Mouse (Mus musculus) CH12.LX (cell line): ENCODE measurements at regions not wholly inside any gene's neighbourhood (a gene's known extent, or its start where the extent isn't known, plus 50 kb on each side); places are given as distances from the start of the nearest gene placed in this dataset.

Source experiments
- DNase-seq: peaks from one replicate; pipeline ENCODE4 v3.0.0-alpha.2; 2013; ENCODE audit errors: extremely low read depth
- H3K27ac ChIP-seq: 2 replicates; pipeline ENCODE4 v1.5.1; 2012; ENCODE audit warnings: low read depth, mild to moderate bottlenecking, control low read depth, moderate library complexity; ENCODE audit not compliant: insufficient read depth
- H3K27me3 ChIP-seq: replicated peaks from 2 replicates; pipeline ENCODE3; 2012; ENCODE audit warnings: inconsistent platforms
- H3K36me3 ChIP-seq, 2 experiments: replicated peaks in 1 of 2; 2 replicates each; pipeline versions ENCODE3 to v1.6.1; 2012; ENCODE audit warnings: inconsistent platforms in 1 of 2, low read length in 1 of 2, mild to moderate bottlenecking in 1 of 2, mixed read lengths in 1 of 2, moderate library complexity in 1 of 2; ENCODE audit not compliant: control insufficient read depth in 1 of 2, insufficient read depth in 1 of 2
- H3K4me1 ChIP-seq, 2 experiments: 2 replicates each; pipeline ENCODE4 v1.6.1; 2012; ENCODE audit warnings: inconsistent platforms in 1 of 2, moderate library complexity in 1 of 2; ENCODE audit not compliant: insufficient read depth in 2 of 2, control insufficient read depth in 1 of 2
- H3K4me2 ChIP-seq: 2 replicates; pipeline ENCODE4 v1.6.1; 2012; ENCODE audit warnings: low read depth, mild to moderate bottlenecking, control low read depth; ENCODE audit not compliant: poor library complexity, insufficient read depth, severe bottlenecking
- H3K4me3 ChIP-seq, 3 experiments: fragments of 150-350 bp in 1 of 3; sonication (generic) in 1 of 3; replicated peaks in 1 of 3; 2 replicates each; pipeline versions ENCODE3 to v1.5.1; 2011 to 2012; ENCODE audit warnings: low read depth in 2 of 3, low read length in 2 of 3, mild to moderate bottlenecking in 2 of 3, moderate library complexity in 2 of 3, control low read depth in 1 of 3, improper control_type of control experiment in 1 of 3, inconsistent platforms in 1 of 3, mixed read lengths in 1 of 3; ENCODE audit not compliant: poor library complexity in 1 of 3
- H3K79me2 ChIP-seq: replicated peaks from 2 replicates; pipeline ENCODE4 v1.6.1; 2012; ENCODE audit warnings: mild to moderate bottlenecking, moderate library complexity; ENCODE audit not compliant: control insufficient read depth, poor library complexity, insufficient read depth, severe bottlenecking; ENCODE audit errors: extremely low read depth
- H3K9ac ChIP-seq: 2 replicates; pipeline ENCODE4 v1.6.1; 2012; ENCODE audit warnings: low read depth, mild to moderate bottlenecking, control low read depth, moderate library complexity; ENCODE audit not compliant: insufficient read depth
- H3K9me3 ChIP-seq: replicated peaks from 2 replicates; pipeline ENCODE3; 2012; ENCODE audit warnings: low read length, inconsistent platforms, mixed read lengths
- BHLHE40 ChIP-seq: IDR thresholded peaks from 2 replicates; pipeline ENCODE4 v1.6.1; 2011; ENCODE audit warnings: mild to moderate bottlenecking, low read depth, low read length, improper control_type of control experiment
- CHD1 ChIP-seq: IDR thresholded peaks from 2 replicates; pipeline ENCODE4 v1.6.1; 2012; ENCODE audit warnings: low read depth, low read length, improper control_type of control experiment, inconsistent platforms
- CHD2 ChIP-seq: IDR thresholded peaks from 2 replicates; pipeline ENCODE4 v1.6.1; 2011; ENCODE audit warnings: low read length, improper control_type of control experiment
- CTCF ChIP-seq, 2 experiments: IDR thresholded peaks in 1 of 2; conservative IDR thresholded peaks in 1 of 2; 2 replicates each; pipeline ENCODE4 v1.5.1; 2011 to 2012; ENCODE audit warnings: low read depth in 2 of 2, low read length in 2 of 2, improper control_type of control experiment in 1 of 2, inconsistent platforms in 1 of 2, mild to moderate bottlenecking in 1 of 2, moderate library complexity in 1 of 2
- EP300 ChIP-seq: IDR thresholded peaks from 2 replicates; pipeline ENCODE4 v1.6.1; 2011; ENCODE audit warnings: low read length, improper control_type of control experiment
- ETS1 ChIP-seq: conservative IDR thresholded peaks from 2 replicates; pipeline ENCODE4 v1.6.1; 2012; ENCODE audit warnings: low read depth, mild to moderate bottlenecking, inconsistent platforms, low read length, improper control_type of control experiment, moderate library complexity
- HCFC1 ChIP-seq: IDR thresholded peaks from 2 replicates; pipeline ENCODE4 v1.6.1; 2012; ENCODE audit warnings: low read depth, mild to moderate bottlenecking, inconsistent platforms, low read length, improper control_type of control experiment
- IRF4 ChIP-seq: IDR thresholded peaks from 2 replicates; pipeline ENCODE4 v1.6.1; 2014; ENCODE audit warnings: low read depth, mild to moderate bottlenecking, inconsistent platforms, low read length, improper control_type of control experiment
- JUN ChIP-seq: IDR thresholded peaks from 2 replicates; pipeline ENCODE4 v1.6.1; 2011; ENCODE audit warnings: low read depth, mild to moderate bottlenecking, low read length, improper control_type of control experiment, moderate library complexity; ENCODE audit not compliant: insufficient read depth
- JUND ChIP-seq: conservative IDR thresholded peaks from 2 replicates; pipeline ENCODE4 v1.6.1; 2011; ENCODE audit warnings: low read depth, low read length, improper control_type of control experiment
- MAFK ChIP-seq: IDR thresholded peaks from 2 replicates; pipeline ENCODE4 v1.6.1; 2011; ENCODE audit warnings: low read length, improper control_type of control experiment; ENCODE audit not compliant: insufficient replicate concordance
- MAX ChIP-seq: IDR thresholded peaks from 2 replicates; pipeline ENCODE4 v1.6.1; 2011; ENCODE audit warnings: low read length, improper control_type of control experiment
- MEF2A ChIP-seq: IDR thresholded peaks from 2 replicates; pipeline ENCODE4 v1.6.1; 2014; ENCODE audit warnings: low read depth, mild to moderate bottlenecking, inconsistent platforms, low read length, improper control_type of control experiment, borderline replicate concordance
- MYC ChIP-seq: IDR thresholded peaks from 2 replicates; pipeline ENCODE4 v1.6.1; 2011; ENCODE audit warnings: low read depth, mild to moderate bottlenecking, improper control_type of control experiment, low read length
- NELFE ChIP-seq: IDR thresholded peaks from 2 replicates; pipeline ENCODE4 v1.6.1; 2011; ENCODE audit warnings: low read depth, low read length, improper control_type of control experiment
- NRF1 ChIP-seq: IDR thresholded peaks from 2 replicates; pipeline ENCODE4 v1.6.1; 2014; ENCODE audit warnings: low read depth, mild to moderate bottlenecking, inconsistent platforms, low read length, improper control_type of control experiment, moderate library complexity
- RAD21 ChIP-seq: IDR thresholded peaks from 2 replicates; pipeline ENCODE4 v1.6.1; 2011; ENCODE audit warnings: low read depth, mild to moderate bottlenecking, low read length, improper control_type of control experiment, moderate library complexity
- RCOR1 ChIP-seq: conservative IDR thresholded peaks from 2 replicates; pipeline ENCODE4 v1.6.1; 2012; ENCODE audit warnings: low read depth, mild to moderate bottlenecking, inconsistent platforms, low read length, improper control_type of control experiment
- SIN3A ChIP-seq: IDR thresholded peaks from 2 replicates; pipeline ENCODE4 v1.6.1; 2012; ENCODE audit warnings: low read length, improper control_type of control experiment, inconsistent platforms
- ZNF384 ChIP-seq: IDR thresholded peaks from 2 replicates; pipeline ENCODE4 v1.6.1; 2012; ENCODE audit warnings: low read depth, low read length, improper control_type of control experiment, inconsistent platforms
- dilution Hi-C: fragments of 300-500 bp; cut with MboI; formaldehyde crosslinking; loops from 2 replicates; pipeline ENCODE4 v1.14.3; 2020; ENCODE audit warnings: low sequenced_read_pairs; ENCODE audit not compliant: extremely low pct_unique_long_range_greater_than_20kb, extremely low pct_ligation_motif_present
- in situ Hi-C: fragments of 300-500 bp; cut with MboI; formaldehyde crosslinking; loops from 3 replicates; pipeline ENCODE4 v1.14.3; 2019; ENCODE audit warnings: low sequenced_read_pairs, low pct_ligation_motif_present, low pct_unique_long_range_greater_than_20kb, mixed read lengths

DNA sequence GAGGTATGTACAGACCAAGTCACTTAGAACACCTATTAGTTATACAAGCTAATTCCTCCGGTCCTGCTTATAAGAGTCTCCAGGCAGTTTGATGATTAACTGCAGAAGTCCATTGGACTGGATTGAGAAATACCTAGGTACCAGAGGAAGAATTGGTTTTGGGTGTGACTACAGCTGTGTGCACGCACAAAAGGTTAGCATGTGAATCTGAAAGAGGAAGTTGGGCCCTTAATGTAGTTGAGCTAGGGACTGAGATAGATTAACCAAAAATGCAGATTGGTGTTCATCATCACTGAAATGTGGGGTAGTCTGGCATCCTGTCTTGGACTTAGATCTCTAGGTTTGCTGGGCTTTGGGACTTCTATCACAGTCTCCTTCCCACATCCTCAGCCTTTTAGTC lies 100.8 kb upstream of the Smarca2 start:
- Histone ChIP-seq H3K9ac (no peak overlapping the region), H3K4me1 (peaks cover 7 to 27% of the 10 kb centered on the region in 2 experiments; a peak in 3 of 4 replicates), H3K27ac (no peak overlapping the region), H3K79me2 (no peaks in the 10 kb centered on the region), H3K27me3 (no peaks in the 10 kb centered on the region), H3K9me3 (peaks cover 11% of the 10 kb centered on the region), H3K36me3 (no peaks in the 10 kb centered on the region), H3K4me2 (no peak overlapping the region), H3K4me3 (no peak overlapping the region)
- dilution Hi-C loops, result no loop called here
- TF ChIP-seq MAFK (no peak), BHLHE40 (0 out of 2 replicates have a peak, but pooled peaks have one; percentile 43)
- peak; percentile 46 for DNase-seq
- in situ Hi-C loops, result no loop called here

DNA sequence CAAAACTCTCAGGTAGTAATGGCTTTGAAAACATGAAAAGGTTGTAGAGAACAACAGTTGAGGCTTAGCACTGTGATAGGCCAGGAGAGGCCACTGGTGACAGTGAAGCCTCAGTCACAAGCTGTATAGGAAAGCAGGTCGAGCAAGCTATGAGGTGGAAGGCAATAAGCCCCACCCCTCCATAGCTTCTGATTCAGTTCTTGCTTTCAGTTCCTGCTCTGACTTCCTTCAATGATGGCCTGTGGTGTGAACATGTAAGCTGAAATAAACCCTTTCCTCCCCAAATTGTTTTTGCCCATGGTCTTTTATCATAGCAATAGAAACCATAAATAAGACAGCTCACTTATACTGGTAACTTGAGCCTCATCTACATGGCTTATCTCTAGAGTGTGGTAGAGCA lies 98.0 kb upstream of the Smarca2 start:
- H3K27ac ChIP-seq, result no peak overlapping the region
- in situ Hi-C loops, result no loop called here
- peak; percentile 64 for DNase-seq
- no peaks in the 10 kb centered on the region for H3K27me3 ChIP-seq
- dilution Hi-C loops, result no loop called here
- no peak overlapping the region for H3K9ac ChIP-seq
- no peaks in the 10 kb centered on the region for H3K79me2 ChIP-seq
- H3K4me1 ChIP-seq, result peaks cover 7 to 27% of the 10 kb centered on the region in 2 experiments; a peak in 3 of 4 replicates
- H3K9me3 ChIP-seq, result peaks cover 11% of the 10 kb centered on the region
- no peak overlapping the region for H3K4me2 ChIP-seq
- peak; percentile 81 for TF ChIP-seq EP300
- no peak for TF ChIP-seq MYC
- no peak for TF ChIP-seq JUN
- TF ChIP-seq RAD21, result no peak
- no peak for TF ChIP-seq ETS1
- TF ChIP-seq NELFE, result no peak
- no peak for TF ChIP-seq NRF1
- TF ChIP-seq SIN3A, result no peak
- TF ChIP-seq HCFC1, result no peak
- no peak for TF ChIP-seq MAX
- TF ChIP-seq CTCF (conservative IDR thresholded peaks at IDR 0.05 in 1 of 2, IDR thresholded peaks at IDR 0.05 in 1 of 2; ENCODE audit: low read depth in 2 of 2, low read length in 2 of 2), result no peak
- peak; percentile 65 for TF ChIP-seq IRF4
- no peak for TF ChIP-seq ZNF384
- TF ChIP-seq CHD1, result no peak
- TF ChIP-seq CHD2, result no peak
- no peak for TF ChIP-seq MEF2A
- TF ChIP-seq MAFK, result no peak
- TF ChIP-seq RCOR1, result no peak
- TF ChIP-seq BHLHE40, result no peak
- peak; percentile 31; the same call in 1 of the 2 replicates for TF ChIP-seq JUND
- no peak overlapping the region for H3K4me3 ChIP-seq
- no peaks in the 10 kb centered on the region for H3K36me3 ChIP-seq
